Mouse (Mus musculus) liver (tissue): ENCODE measurements around the gene Gja8.

Experiments used
- DNase-seq: peaks from one replicate; pipeline ENCODE4 v3.0.0-alpha.2; 2020; ENCODE audit warnings: mixed read lengths

The Gja8 gene

DNA sequence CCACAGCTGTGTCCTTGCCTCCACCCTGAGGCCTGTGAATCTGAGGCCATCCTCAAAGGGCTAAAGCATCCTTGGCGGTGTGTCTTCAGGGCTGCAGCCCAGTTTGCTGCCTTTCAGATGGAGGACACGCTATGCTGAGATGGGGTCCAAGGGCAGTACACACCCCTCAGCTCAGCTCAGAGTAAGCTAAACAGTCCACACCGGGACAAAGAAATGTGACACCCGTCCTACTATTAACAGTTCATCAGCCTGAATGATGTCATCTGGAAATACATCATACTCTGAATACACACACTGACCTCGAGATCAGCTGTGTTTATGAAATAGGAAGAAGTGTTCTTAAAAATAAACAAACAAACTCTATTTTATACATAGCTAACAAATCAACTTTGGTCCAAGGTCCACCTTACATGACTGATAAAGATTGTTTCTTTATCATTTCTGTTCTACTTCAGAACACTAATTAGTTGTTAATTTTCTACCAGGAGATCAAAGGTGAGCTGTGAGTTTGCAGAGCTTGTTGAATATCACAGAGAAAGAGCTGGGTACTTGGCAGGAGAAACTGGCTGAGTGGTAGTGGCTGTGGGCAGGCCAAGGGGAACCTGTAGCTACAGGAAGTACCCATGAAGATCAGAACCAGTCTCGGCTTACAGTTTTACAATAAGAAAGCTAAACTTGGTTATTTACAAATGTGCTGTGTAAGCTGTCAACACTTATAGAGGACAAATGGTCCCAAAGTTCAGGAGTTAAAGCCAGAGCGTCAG is 50.8 kb downstream of the Gja8 start:
- no peak for DNase-seq

- DNase-seq = no peak
These were observed 53.3 kb downstream of the Gja8 start for GRCm38 (mm10) chr3:96872501-96872900.

GRCm38 (mm10) chr3:96871070-96871469 is 54.8 kb downstream of the Gja8 start:
- no peak for DNase-seq

DNA sequence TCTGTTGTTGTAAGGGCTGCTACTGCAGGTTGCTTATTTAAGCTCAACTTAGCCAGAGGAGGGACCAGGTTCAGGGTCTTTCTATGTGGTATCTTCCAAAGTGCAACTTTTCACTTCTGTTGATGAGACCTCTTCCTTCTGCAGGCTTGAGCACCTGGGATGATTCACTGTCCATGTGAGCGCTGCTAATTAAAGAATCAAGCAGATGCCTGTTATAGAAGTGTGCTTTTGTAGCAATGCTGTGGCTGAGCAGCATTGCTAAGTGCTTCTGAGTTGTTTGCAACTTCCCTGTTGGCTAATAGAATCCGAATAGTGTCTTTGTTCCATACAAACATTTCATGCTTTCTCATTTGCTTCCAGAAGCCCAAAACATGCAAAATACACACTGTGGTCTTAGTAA is 55.5 kb downstream of the Gja8 start:
- DNase-seq = no peak

- DNase-seq = no peak
These were observed 56.7 kb downstream of the Gja8 start for GRCm38 (mm10) chr3:96869091-96869490.

DNA sequence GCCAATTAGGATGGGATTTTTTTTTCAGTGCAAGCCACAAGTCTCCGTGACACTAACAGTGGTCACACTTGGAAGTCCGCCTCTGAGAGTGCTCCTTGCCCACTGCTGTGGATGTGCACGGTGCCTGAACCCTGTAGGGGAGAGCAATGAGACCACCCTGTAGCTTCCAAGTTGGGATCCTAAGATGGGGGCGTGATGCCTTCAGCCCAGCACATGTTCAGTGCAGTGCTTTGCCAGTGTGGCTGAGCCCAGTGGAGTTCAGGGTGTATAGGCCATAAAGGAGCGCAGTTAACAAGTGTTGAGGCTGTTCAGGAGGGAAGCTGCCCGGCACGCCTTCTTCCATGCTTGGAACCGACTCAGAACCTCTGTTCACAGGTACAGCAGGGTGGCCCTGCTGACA is 57.3 kb downstream of the Gja8 start:
- no peak for DNase-seq

GRCm38 (mm10) chr3:96867863-96868262 is 58.0 kb downstream of the Gja8 start:
- no peak for DNase-seq
